Mouse (Mus musculus) heart, postnatal 0 days (tissue): ENCODE data around the gene Mfn2. TPM values are rescaled to one million over a fixed set of nuclear protein-coding genes. Genes with fewer than 3 reads are reported as not detected.
"Not testable (repeated sequence)": the region's sequence is repeated elsewhere in the genome, so short reads cannot be mapped to it uniquely, and the experiment has no call there.

Source experiments
- ATAC-seq: fragments of 200-750 bp; cut with Nextera tagmentation; 2 replicates; pipeline ENCODE4 v1.8.0; 2017; ENCODE audit warnings: low read depth, moderate number of reproducible peaks, moderate library complexity; ENCODE audit not compliant: insufficient read depth
- DNase-seq: peaks from one replicate; pipeline ENCODE4 v3.0.0-alpha.2; 2016; ENCODE audit warnings: low spot score
- H3K27ac ChIP-seq: fragments of 300-500 bp; sonication (generic); 2 replicates; pipeline ENCODE4 v1.5.1; 2014; ENCODE audit warnings: low read depth, mild to moderate bottlenecking
- H3K27me3 ChIP-seq: fragments of 300-500 bp; sonication (generic); 2 replicates; pipeline ENCODE4 v1.6.1; 2014; ENCODE audit warnings: low read length, mixed read lengths; ENCODE audit not compliant: control insufficient read depth, insufficient read depth
- H3K36me3 ChIP-seq: fragments of 300-500 bp; sonication (generic); replicated peaks from 2 replicates; pipeline ENCODE4 v1.6.1; 2014; ENCODE audit warnings: low read length, mixed read lengths; ENCODE audit not compliant: control insufficient read depth, insufficient read depth
- H3K4me1 ChIP-seq: fragments of 300-500 bp; sonication (generic); 2 replicates; pipeline ENCODE4 v1.6.1; 2014; ENCODE audit warnings: antibody characterized with exemption; ENCODE audit not compliant: control insufficient read depth, insufficient read depth
- H3K4me2 ChIP-seq: fragments of 300-500 bp; sonication (generic); 2 replicates; pipeline ENCODE4 v1.6.1; 2014; ENCODE audit warnings: low read depth, mild to moderate bottlenecking, low read length, moderate library complexity
- H3K4me3 ChIP-seq: fragments of 300-500 bp; sonication (generic); 2 replicates; pipeline ENCODE4 v1.5.1; 2014; ENCODE audit warnings: low read depth, low read length
- H3K9ac ChIP-seq: fragments of 300-500 bp; sonication (generic); replicated peaks from 2 replicates; pipeline ENCODE4 v1.6.1; 2014; ENCODE audit warnings: low read depth, low read length, mixed read lengths
- H3K9me3 ChIP-seq: fragments of 300-500 bp; sonication (generic); replicated peaks from 2 replicates; pipeline ENCODE4 v1.6.1; 2016; ENCODE audit warnings: low read length; ENCODE audit not compliant: control insufficient read depth
- CTCF ChIP-seq: IDR thresholded peaks from 2 replicates; pipeline ENCODE4 v1.5.1; 2016; ENCODE audit warnings: antibody characterized with exemption, control low read depth, low read depth
- EP300 ChIP-seq: IDR thresholded peaks from 2 replicates; pipeline ENCODE4 v1.6.1; 2016; ENCODE audit warnings: antibody characterized with exemption, low read depth
- WGBS: fragments of 180-500 bp; shearing (Covaris S2); extraction: QIAGEN DNeasy Blood & Tissue Kit; methylation state at CpG from one replicate; pipeline ENCODE4 v1.1.7; 2014; 5-methylcytosine and 5-hydroxymethylcytosine counted together
- polyA plus RNA-seq: library from polyadenylated mRNA; unstranded; fragments of >200 nt; fragmentation: Nextera tagmentation; extraction: Ambion mirVana; gene quantifications from 2 replicates; pipeline ENCODE4 v1.2.1, GENCODE M21; 2015
- total RNA-seq: library from RNA; depleted of rRNA; stranded (reverse); fragments of >200 nt; gene quantifications from 2 replicates; pipeline ENCODE4 v1.2.3, GENCODE M21; 2014; ENCODE audit warnings: low replicate concordance

The Mfn2 gene
- total and polyA plus RNA-seq, 2 experiments from 2014 or later: 230 to 256 TPM

GRCm38 (mm10) chr4:147850776-147851175 is 53.7 kb downstream of the Mfn2 start:
- no peak for ATAC-seq
- no peaks in the 10 kb centered on the region for H3K27me3 ChIP-seq
- 65% methylated on average over 2 of the region's 2 CpGs for WGBS
- no peak for DNase-seq
- H3K36me3 ChIP-seq: peaks cover 4% of the 10 kb centered on the region; the same call in 1 of the 2 replicates
- H3K9me3 ChIP-seq: no peaks in the 10 kb centered on the region
- no peak overlapping the region for H3K9ac ChIP-seq
- H3K4me2 ChIP-seq: no peak overlapping the region
- no peak overlapping the region for H3K27ac ChIP-seq
- TF ChIP-seq EP300 (no peak), CTCF (no peak)
- H3K4me3 ChIP-seq: no peak overlapping the region
- H3K4me1 ChIP-seq: peaks cover 14% of the 10 kb centered on the region

GRCm38 (mm10) chr4:147848584-147848991 is 55.9 kb downstream of the Mfn2 start:
- peak overlapping the region; percentile 68 for H3K4me3 ChIP-seq
- H3K27ac ChIP-seq: peak overlapping the region; percentile 78
- DNase-seq (peak; percentile 36), ATAC-seq (peak; percentile 62)
- peaks cover 12% of the 10 kb centered on the region for H3K36me3 ChIP-seq
- peak overlapping the region; percentile 84 for H3K4me2 ChIP-seq
- H3K9ac ChIP-seq: peak overlapping the region; percentile 62
- no peaks in the 10 kb centered on the region for H3K9me3 ChIP-seq
- H3K27me3 ChIP-seq: no peaks in the 10 kb centered on the region
- TF ChIP-seq CTCF: no peak
- no peak for TF ChIP-seq EP300
- WGBS: 8% methylated on average over 4 of the region's 4 CpGs
- H3K4me1 ChIP-seq: peaks cover 14% of the 10 kb centered on the region

GRCm38 (mm10) chr4:147847614-147848583 is 56.6 kb downstream of the Mfn2 start, which contains the start of gene Zfp933:
Zfp933 (minus strand) TSS chr4:147848366.
- Histone ChIP-seq H3K9me3 (no peaks in the 10 kb centered on the region), H3K27ac (peak within 1 kb of the TSS; percentile 78), H3K4me1 (peaks cover 14% of the 10 kb centered on the region), H3K4me2 (peak within 1 kb of the TSS; percentile 84), H3K27me3 (no peaks in the 10 kb centered on the region), H3K9ac (peak within 1 kb of the TSS; percentile 62), H3K4me3 (peak within 1 kb of the TSS; percentile 68), H3K36me3 (peaks cover 16% of the 10 kb centered on the region)
- WGBS: 2% methylated on average over 23 of the region's 23 CpGs
- TF ChIP-seq EP300 (no peak), CTCF (no peak)
- DNase-seq (peak; percentile 97), ATAC-seq (peak; percentile 92)

- Histone ChIP-seq H3K4me2 (no peak overlapping the region), H3K36me3 (peaks cover 29% of the 10 kb centered on the region), H3K4me3 (no peak overlapping the region), H3K27ac (no peak overlapping the region), H3K9me3 (peaks cover 7% of the 10 kb centered on the region; the same call in 1 of the 2 replicates), H3K9ac (no peak overlapping the region), H3K27me3 (no peaks in the 10 kb centered on the region), H3K4me1 (peaks cover 6% of the 10 kb centered on the region)
- WGBS: 91% methylated on average over 3 of the region's 3 CpGs
- ATAC-seq: no peak
- no peak for DNase-seq
- TF ChIP-seq CTCF: no peak
- no peak for TF ChIP-seq EP300
These were observed 61.6 kb downstream of the Mfn2 start for GRCm38 (mm10) chr4:147842871-147843270.

GRCm38 (mm10) chr4:147839282-147839681 is 65.2 kb downstream of the Mfn2 start:
- H3K4me3 ChIP-seq, ATAC-seq, H3K9ac ChIP-seq, H3K27me3 ChIP-seq, H3K4me2 ChIP-seq, H3K27ac ChIP-seq, H3K9me3 ChIP-seq, DNase-seq, H3K4me1 ChIP-seq: not testable (repeated sequence)
- peaks cover 19% of the 10 kb centered on the region for H3K36me3 ChIP-seq
- WGBS: 97% methylated on average over 7 of the region's 26 CpGs
